Mouse (Mus musculus): ENCODE results near the gene Myh6.

The Myh6 gene

DNA sequence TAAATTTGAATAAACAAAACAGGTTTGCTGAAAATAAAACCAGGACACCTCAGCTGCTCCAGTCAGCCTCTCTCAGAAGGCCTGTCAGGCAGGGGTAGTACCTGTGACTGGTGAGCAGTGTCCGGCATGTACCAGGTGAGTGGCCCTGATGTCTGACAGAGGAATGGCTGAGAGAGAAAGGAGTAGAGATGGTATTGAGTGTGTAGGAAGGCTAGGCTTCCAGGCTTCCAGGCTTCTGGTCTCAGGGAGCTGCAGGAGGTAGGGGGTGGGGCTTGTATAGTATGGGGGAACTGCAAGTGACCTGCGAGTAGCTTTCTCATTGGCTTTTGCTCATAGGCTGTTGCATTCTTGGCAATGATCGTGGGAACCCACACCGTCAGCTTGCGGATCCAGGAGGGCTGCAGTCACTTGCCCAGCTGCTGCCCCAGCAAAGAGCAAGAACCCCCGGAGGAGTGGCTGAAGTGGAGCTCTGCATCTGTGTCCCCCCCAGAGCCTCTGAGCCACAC lies 34.0 kb downstream of the Myh6 start, which contains the start of gene Il25:
Gene Il25, plus strand, starts transcription at position 51 of the 506 bp plus-strand sequence.
- no peak for DNase-seq (ENCODE audit: low spot score)

DNA sequence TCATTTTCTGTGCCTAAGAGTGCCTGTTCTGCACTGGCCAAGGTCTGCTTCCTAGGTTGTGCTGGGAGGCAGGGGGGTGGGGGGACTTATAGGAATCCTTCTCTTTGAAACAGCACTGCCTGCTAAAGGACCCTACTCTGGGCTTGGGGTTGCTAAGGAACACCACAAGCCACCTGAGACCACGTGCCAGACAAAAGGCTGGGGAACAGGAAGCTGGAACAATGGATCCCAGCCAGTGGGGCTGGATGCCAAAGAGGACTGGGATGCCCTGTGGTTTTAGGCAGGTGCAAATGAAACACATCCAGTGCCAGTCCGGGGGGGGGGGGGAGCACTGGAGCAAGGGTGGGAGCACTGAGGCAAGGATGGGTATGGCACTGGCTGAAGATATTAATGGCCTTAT lies 36.3 kb downstream of the Myh6 start:
- no peak for DNase-seq (ENCODE audit: low spot score)

DNA sequence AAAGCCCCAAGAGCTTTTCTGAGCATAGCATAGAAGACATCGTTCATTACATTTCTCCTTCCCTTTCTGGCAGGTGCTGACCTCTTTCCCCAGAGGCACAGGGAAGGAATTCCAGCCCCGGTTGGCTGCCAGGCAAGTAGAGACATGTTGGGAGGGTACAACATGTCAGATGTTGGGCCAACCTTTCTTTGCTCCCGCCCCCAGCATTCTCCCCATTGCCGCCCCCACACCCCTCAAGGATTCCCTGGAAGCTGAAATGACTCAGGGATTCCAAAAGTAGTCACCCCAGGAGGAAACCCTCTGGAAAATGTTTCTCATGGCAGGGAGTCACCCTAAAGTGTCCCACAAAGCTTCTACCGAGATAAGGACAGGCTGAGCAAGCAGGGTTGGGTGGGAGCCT lies 36.9 kb downstream of the Myh6 start:
- no peak for DNase-seq (ENCODE audit: low spot score)

DNA sequence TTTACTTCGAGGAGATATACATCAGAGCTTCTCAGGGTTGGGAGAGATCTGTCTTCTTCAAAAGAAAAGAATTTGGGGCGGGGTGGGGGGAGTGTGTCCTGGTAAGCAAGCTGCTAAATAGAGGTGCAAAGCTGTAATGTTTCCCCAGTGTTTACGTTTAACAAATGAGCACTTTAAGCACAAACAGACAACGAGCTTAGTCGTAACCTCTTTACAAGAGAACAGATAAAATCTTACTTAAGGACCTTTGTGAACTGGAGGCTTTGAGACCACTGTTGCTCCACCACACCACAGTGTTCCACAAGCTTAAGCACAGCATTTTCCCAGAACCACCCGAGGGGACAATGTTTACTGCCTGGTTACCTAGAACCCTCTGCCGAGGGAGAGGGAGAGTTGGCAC lies 39.4 kb downstream of the Myh6 start:
- DNase-seq (ENCODE audit: low spot score) = no peak

DNA sequence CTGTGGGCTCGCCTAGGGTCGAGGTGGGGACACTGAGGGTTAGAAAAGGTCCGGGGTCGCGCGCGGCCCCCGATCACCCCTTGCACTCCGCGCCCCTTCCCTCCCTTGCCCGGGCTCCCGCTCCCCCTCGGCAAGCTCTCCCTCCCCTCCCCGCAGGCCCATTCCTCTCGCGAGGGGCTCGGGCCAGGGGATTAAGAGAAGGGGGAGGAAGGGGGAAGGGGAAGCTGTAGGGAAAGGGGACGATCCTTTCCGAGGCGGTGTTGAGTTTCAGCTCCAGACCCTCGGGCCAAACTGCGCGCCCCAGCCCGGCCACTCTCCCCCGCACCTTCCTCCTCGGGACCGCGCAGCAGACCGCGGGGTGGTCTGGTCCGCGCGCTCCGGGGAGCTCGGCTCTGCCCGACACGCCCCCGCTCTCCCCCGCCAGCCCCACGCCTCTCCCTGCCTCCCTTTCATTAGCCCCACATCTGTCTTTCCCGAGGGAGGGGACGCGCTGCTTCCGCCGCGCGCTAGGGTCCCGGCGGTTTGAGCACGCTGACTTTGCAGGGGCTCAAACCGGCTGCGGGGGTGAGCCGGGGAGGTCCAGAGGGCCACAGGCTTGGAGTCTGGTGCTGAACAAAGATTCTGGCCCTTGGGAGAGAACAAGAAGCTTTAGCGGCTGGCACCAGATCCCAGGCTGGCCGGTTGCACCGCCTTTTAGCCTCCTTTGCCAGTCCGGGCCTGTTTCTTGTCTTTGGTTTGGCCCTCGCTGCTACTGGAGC lies 40.1 kb downstream of the Myh6 start:
- peak; percentile 94 for DNase-seq (ENCODE audit: low spot score)

DNA sequence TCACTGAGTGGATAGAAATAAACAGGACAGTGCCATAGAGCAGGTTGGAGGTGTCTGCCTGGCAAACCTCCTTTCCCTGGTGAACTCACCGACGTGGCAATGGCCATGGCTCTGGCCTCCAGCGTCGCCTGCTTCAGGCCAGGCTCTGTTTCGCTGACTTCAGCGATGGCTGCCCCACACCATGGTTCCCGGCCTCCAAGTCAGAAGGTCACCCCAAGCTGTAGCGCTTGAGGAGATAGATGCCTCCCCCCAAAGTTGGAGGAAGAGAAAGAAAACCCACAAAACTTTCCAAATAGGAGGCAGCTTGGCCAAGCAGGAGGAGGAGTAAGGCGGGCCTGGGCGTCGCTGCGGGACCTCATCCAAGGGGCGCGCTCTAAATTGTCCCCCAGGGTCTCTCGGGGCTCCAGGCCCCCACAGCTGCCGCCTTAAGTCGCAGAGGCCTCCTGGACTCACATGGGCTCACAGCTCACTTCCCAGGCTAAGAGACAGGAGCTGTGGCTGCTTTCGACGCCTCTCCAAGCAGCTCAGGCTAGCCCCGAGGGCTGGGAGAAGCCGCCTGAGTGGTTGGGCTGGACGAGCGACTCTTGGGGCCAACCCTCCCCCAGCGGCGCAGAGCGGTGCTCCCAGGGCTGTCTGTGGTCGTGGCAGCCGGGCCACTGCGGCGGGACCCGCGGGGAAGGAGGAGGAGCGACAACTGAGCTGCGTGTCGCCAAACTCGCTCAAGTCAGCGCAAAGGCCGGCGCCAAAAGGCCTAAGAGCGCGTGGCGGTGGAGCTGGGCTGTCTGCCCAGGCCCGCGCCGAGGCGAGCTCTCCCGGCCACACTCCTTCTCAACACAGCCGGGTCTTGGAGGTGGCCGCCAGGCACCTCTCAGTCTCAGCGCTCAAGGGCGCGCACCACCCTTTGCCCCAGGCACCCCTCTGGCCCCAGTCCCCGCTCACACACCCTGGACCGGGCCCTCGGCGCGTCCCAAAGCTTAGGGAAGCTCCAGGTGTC lies 41.1 kb downstream of the Myh6 start, which contains the start of gene Efs:
Gene Efs, minus strand, starts transcription at position 778 of the 994 bp plus-strand sequence.
- peak; percentile 77 for DNase-seq (ENCODE audit: low spot score)

DNA sequence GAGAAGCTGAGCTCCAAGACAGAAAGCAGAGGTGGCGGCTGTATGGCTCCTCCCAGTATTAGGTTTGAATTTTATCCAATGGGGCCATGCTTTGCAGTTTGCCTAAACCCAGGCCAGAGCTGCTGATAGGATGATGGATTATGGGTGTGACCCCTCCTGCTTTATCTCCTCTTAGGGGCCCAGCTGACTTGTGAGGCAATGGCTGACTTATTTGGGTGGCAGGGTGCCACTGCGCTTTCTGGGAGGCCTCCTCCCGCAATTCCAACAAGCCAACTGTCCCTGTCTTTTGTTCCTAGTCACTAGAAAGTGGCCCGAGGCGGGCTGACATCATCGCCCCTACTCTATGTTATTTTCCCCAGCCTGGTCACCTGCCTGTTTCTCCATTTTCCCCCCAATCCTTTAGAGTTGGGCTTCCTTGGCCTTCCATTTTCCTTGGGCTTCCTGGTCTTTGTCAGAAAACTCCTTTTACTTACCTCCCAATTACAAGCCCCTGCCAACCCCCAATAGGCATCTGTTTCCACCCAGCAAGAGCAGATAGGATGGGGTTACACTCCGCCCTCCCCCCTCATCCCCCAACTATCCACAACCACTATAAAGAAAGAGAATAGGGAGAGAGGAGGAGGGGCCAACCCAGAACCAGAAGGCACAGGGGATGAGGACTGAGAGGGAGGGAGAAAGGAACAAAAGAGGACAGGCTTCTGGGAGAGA lies 41.9 kb downstream of the Myh6 start:
- DNase-seq (ENCODE audit: low spot score) = peak; percentile 84

DNA sequence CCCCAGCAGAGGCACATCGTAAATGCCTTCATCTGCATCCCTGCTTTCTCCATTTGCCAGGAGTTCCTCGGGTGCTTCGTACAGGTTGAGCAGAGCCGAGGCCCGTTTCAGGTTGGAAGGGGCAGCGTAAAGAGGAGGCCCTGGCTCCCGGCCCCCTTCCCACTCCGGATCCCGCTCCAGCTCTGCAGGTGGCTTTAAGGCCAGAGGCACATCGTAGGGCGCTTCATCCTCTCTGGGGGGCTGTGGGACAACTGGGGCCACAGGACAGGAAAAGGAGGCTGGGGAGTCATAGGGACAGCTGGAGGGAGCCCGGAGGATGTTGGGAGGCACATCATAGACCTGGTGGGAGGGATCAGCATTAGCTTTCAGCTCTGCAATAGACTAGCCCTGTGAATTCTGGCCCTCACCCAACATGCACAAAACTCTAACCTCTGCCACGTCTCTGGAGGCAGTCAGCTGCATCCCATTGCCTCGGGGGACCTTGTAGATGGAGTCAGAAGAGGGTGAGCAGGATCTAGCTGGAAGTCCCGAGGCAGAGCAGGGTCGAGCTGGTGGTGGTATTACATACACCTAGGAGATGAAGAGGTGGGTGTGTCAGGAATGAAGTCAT lies 46.5 kb downstream of the Myh6 start:
- DNase-seq (ENCODE audit: low spot score) = no peak

DNA sequence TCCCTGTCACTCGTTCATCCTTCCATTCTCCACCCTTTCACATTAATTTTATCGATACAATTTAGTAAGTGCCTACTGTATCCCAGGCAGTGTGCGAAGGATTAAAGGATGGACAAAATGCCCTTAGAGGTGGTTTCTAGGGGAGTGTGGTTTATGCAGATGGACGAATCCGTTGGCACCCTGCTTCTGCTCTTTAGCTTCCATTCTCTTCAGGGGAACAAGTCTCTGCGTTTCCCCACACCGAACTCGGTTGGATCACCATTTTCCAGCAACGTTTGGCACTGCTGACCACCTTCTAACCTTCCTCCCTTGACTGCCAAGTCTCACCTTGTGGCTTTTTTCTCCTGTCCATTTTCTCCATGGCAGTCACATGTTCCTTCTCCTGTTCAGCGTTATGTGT lies 53.4 kb downstream of the Myh6 start:
- no peak for DNase-seq (ENCODE audit: low spot score)

DNA sequence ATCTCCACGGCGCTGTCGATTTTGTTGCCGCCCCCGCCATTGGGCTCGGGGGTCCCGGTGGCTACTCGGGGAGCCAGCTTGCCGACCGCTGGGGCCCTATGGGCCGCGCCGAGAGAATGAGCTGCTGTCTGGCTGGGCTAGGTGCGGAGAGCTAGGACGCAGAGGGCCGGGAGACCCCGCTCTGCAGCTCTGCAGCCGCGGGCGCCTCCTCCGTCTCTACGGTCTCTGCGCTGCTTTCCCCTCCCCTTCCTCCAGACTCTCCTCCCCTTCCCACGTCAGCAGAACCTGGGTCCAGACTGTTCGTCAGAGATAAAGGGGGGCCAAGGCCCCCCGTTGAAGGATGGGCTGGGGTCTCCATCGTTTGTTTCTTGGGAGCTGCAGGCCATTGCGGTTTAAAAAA lies 53.8 kb downstream of the Myh6 start, which contains the start of gene Slc22a17:
Gene Slc22a17, minus strand, starts transcription at position 247 of the 400 bp plus-strand sequence.
- peak; percentile 91 for DNase-seq (ENCODE audit: low spot score)

DNA sequence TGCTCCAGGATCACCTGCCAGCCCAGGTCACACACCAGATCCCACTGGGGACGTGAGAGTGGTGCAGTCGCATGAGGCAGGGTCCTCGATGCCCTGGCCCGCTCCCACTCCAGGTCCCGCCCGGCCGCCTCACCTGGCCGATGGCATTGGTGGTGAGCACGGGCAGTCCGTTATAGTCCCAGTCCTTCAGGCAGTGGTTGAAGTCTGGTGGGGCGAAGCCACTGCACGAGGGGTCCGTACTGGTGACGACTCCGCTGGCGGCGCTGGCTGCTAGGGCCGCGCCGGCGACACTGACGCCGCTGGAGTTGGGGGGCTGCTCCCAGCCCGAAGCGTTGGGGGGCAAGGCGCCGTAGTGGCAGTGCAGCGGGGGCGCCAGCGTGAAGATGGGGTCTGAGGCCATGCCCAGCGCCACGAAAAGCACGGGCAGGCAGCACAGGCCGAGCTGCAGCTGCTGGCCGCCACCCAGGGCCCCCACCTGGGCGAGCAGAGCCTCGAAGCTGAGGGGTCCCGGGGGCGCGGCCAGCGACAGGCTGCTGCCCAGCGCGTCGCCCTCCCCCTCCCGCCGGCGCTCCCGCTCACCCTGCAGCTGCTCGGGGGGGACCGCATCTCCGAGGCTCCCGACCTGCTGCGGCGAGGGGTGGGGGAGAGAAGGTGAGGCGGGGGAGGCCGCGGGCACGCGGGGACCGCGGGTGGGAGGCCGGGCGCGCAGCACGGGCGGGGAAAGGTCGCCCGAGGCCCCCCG lies 54.4 kb downstream of the Myh6 start:
- DNase-seq (ENCODE audit: low spot score) = no peak

DNA sequence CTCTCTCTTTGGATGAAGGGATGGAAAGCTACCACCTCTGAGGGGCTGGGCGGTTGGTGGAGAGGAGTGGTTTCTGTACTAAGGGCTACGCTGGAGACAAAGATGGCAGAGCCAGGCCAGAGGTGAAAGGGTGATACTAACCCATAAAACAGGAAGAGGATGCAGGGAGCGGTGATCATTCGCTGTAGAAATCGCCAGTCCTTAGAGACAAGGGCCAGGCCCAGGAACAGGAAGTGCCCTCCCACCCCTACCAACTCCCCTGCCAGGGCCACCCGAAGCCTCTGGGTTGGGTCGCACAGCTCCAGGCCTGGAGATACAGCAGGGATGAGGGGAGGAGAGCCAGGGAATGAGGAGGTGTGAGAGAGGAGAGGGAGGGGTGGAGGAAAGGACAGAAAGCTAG lies 58.0 kb downstream of the Myh6 start:
- no peak for DNase-seq (ENCODE audit: low spot score)

DNA sequence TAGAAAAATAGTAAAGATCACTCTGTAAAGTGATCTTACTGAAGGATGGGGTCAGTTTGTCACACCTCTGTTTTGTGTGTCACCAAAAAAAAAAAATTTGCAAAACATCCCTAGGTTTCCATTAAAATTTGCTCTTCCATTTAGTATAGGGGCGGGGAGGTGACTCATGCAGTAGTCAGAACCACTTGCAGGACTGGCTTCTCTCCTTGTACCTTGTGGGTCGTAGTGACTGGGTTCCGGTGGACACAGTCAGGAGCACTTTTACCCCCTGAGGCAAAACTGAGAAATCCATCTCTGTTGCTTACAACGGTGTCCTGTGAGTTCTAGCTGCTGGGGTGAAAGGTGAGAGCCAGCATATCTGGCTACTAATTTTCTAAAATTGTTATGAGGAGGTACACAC lies 63.1 kb downstream of the Myh6 start:
- DNase-seq (ENCODE audit: low spot score) = no peak

DNA sequence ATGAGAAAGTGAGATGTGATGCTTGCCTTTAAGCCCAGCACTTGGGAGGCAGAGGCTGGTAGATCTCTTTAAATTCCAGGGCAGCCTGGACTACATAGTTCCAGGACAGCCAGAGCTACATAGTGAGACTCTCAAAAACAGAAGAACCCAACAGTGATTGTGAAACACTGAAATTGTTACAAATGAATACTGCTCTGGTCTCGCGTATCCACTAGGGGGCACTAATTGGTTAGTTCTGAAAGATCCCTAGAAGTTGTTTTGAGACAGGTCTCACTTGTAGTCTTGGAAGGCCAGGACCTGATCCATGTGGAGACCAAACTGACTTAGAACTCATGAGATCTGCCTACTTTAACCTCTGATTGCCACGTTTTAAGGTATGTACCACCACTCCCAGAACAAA lies 66.3 kb downstream of the Myh6 start:
- DNase-seq (ENCODE audit: low spot score) = peak; percentile 94

DNA sequence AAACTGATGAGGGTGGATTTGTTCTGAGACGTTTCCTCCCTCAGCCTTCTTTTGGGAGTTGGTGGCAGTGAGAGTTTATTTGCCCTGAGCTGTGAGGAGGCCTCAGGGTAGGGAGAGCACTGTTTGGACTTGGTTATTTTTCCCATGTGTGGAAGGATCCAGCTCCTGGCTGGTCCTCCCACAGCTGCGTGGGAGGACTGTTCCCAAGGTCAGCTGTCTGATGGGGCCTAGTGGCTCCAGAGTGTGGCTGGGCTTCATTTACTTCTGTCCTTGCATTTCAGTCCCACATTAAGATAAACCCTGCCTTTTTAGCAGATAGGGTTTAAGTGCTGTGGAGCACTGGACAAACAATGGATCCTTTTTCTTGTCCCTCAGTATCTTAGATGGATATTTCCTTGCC lies 69.3 kb downstream of the Myh6 start:
- no peak for DNase-seq (ENCODE audit: low spot score)

DNA sequence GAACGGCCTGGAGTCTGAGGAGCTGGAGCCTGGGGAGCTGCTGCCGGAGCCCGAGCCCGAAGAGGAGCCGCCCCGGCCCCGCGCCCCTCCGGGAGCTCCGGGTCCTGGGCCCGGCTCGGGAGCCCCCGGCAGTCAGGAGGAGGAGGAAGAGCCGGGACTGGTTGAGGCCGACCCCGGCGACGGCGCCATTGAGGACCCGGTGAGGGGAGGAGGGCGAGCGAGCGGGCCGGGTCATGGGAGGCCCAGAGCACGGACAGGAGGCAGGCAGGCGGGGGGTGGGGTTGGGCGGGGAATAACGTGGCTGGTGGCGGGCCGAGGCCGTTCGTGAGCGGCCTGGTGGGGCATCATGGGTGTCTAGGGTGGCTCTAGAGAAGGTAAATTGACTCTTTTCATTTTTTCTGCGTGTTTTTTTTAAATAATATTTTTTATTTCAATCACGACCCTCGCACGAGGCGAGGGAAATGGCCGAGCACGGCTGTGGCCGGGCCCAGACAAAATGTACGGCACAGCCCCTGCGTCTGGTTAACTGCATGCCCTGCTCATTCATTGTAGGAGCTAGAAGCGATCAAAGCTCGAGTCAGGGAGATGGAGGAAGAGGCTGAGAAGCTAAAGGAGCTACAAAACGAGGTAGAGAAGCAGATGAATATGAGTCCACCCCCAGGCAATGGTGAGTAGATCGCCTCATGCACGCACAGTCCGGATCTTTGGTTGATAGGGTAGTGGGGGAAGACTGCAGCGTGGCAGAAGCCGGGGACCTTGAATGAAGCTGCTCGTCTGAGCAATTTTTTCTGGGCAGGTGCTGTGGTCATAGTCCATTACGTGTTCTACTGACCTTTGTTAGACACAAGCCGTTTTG lies 72.2 kb downstream of the Myh6 start:
- DNase-seq (ENCODE audit: low spot score) = peak; percentile 52

DNA sequence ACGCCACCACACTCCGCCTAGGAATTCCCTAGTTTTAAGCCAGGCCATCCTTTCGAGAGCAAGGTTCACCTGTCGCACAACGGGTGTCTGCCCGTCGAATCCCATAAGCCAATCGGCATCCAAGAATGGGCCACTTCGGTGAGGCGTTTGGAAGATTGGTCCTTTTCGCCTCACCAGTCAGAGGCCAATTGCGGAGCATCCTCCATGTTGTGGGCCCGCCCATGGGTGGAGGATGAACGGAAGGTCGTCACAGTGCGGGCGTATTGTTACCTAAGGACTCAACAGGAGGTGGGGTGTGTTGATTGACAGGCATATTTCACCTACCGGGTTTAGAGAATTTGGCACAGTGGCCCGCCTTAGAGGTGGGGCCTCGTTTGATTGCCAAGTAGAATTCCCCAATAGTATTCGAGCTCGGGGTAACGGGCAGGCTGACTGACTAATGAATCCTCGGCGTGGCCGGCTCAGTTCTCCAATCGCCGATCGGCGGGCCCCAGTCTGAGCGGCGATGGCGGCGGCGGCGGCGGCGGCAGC lies 73.0 kb downstream of the Myh6 start:
- peak; percentile 100 for DNase-seq (ENCODE audit: low spot score)

DNA sequence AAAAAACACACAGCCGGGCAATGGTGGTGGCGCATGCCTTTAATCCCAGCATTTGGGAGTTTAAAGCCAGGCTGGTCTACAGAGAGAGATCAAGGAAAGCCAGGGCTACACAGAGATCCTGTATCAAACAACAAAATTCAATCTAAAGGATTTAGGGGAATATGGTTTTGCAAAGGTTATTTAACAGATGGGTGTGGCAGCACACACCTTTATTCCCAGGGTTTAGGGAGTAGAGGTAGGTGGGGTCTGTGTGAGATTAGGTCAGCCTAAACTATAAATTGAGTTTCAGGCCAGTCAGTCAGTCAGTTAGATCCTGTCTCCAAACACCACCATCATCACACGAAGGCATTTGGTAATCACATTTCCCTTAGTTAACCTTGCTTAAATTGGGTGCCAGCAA lies 74.5 kb downstream of the Myh6 start, which contains the start of gene Pabpn1:
Gene Pabpn1, plus strand, starts transcription at position 301 of the 400 bp plus-strand sequence.
- no peak for DNase-seq (ENCODE audit: low spot score)

All from embryo, embryonic 10.5 days (tissue).